Mouse (Mus musculus): ENCODE results near the gene Rbm17.

DNA sequence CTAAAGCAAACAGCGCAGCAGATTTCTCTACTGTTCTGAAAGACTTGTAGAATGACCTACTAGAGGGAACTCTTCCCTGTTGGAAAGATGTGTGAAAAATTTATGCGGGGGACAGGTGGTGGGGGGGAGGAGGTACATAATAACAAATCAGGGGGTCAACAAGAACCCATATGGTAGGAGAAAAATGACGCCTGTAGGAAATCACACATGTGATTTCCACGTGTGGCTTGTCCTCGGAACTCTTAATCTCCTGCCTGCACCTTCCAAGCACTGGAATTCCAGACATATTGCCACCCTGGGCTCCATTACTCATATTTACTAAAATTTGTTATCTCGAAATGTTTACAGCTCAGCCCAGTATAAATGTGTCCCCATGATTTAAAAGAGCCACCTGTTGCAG is 2.2 kb downstream of the Rbm17 start:
- TF ChIP-seq CTCF (IDR thresholded peaks at IDR 0.05; ENCODE audit: extremely low read depth, insufficient read depth, insufficient read length, insufficient replicate concordance), result no peak
- TF ChIP-seq POLR2A (IDR thresholded peaks at IDR 0.05; ENCODE audit: low read depth, low read length), result no peak
